Mouse (Mus musculus) CH12.LX (cell line): ENCODE data around the gene Tollip.

Source experiments
- CHD1 ChIP-seq: IDR thresholded peaks from 2 replicates; pipeline ENCODE4 v1.6.1; 2012; ENCODE audit warnings: low read depth, low read length, improper control_type of control experiment, inconsistent platforms
- CTCF ChIP-seq, 2 experiments: IDR thresholded peaks in 1 of 2; conservative IDR thresholded peaks in 1 of 2; 2 replicates each; pipeline ENCODE4 v1.5.1; 2011 to 2012; ENCODE audit warnings: low read depth in 2 of 2, low read length in 2 of 2, improper control_type of control experiment in 1 of 2, inconsistent platforms in 1 of 2, mild to moderate bottlenecking in 1 of 2, moderate library complexity in 1 of 2
- KAT2A ChIP-seq: IDR thresholded peaks from 2 replicates; pipeline ENCODE4 v1.6.1; 2012; ENCODE audit warnings: low read length, improper control_type of control experiment, inconsistent platforms; ENCODE audit not compliant: insufficient replicate concordance
- POLR2AphosphoS2 ChIP-seq: IDR thresholded peaks from 2 replicates; pipeline ENCODE4 v1.6.1; 2011; ENCODE audit warnings: low read depth, low read length, improper control_type of control experiment
- RAD21 ChIP-seq: IDR thresholded peaks from 2 replicates; pipeline ENCODE4 v1.6.1; 2011; ENCODE audit warnings: low read depth, mild to moderate bottlenecking, low read length, improper control_type of control experiment, moderate library complexity
- SMC3 ChIP-seq: IDR thresholded peaks from 2 replicates; pipeline ENCODE4 v1.6.1; 2011; ENCODE audit warnings: low read depth, low read length, improper control_type of control experiment
- USF2 ChIP-seq: conservative IDR thresholded peaks from 2 replicates; pipeline ENCODE4 v1.6.1; 2011; ENCODE audit warnings: low read depth, low read length, improper control_type of control experiment

- no peak for TF ChIP-seq CTCF (conservative IDR thresholded peaks at IDR 0.05 in 1 of 2, IDR thresholded peaks at IDR 0.05 in 1 of 2; ENCODE audit: low read depth in 2 of 2, low read length in 2 of 2)
- TF ChIP-seq CHD1 = no peak
- TF ChIP-seq SMC3 = no peak
- TF ChIP-seq KAT2A = no peak
- TF ChIP-seq POLR2AphosphoS2 = no peak
- TF ChIP-seq USF2 = no peak
- no peak for TF ChIP-seq RAD21
These were observed 10.3 kb upstream of the Tollip start for GRCm38 (mm10) chr7:141928642-141929041.
